Mouse (Mus musculus) MN1 (cell line): Measurements from ENCODE around the gene Fhdc1.
A peak's percentile ranks its signal among the peaks of the same experiment; 100 is the strongest.

Source experiments
- DNase-seq: peaks from one replicate; pipeline ENCODE4 v3.0.0-alpha.2; 2016; ENCODE audit warnings: low spot score

The Fhdc1 gene

GRCm38 (mm10) chr3:84474398-84474797, 5.8 kb downstream of the Fhdc1 start:
- DNase-seq, result no peak

GRCm38 (mm10) chr3:84472955-84473354, 7.3 kb downstream of the Fhdc1 start:
- no peak for DNase-seq

- DNase-seq, result no peak
Observed at GRCm38 (mm10) chr3:84472527-84472926, 7.7 kb downstream of the Fhdc1 start.

GRCm38 (mm10) chr3:84471146-84471545, 9.1 kb downstream of the Fhdc1 start:
- DNase-seq, result no peak

- no peak for DNase-seq
Observed at GRCm38 (mm10) chr3:84468111-84468453, 12.1 kb downstream of the Fhdc1 start.

- DNase-seq, result no peak
Observed at GRCm38 (mm10) chr3:84467419-84468110, 12.7 kb downstream of the Fhdc1 start.

- no peak for DNase-seq
Observed at GRCm38 (mm10) chr3:84465822-84466500, 14.3 kb downstream of the Fhdc1 start.

GRCm38 (mm10) chr3:84461687-84462086, 18.5 kb downstream of the Fhdc1 start:
- DNase-seq, result no peak

GRCm38 (mm10) chr3:84460952-84461351, 19.3 kb downstream of the Fhdc1 start:
- DNase-seq, result no peak

GRCm38 (mm10) chr3:84460499-84460898, 19.7 kb downstream of the Fhdc1 start:
- DNase-seq, result no peak

- DNase-seq, result no peak
Observed at GRCm38 (mm10) chr3:84455733-84456417, 24.4 kb downstream of the Fhdc1 start.

- DNase-seq, result peak; percentile 35
Observed at GRCm38 (mm10) chr3:84450651-84451050, 29.6 kb downstream of the Fhdc1 start.

GRCm38 (mm10) chr3:84449015-84449414, 31.2 kb downstream of the Fhdc1 start:
- DNase-seq, result no peak

- DNase-seq, result no peak
Observed at GRCm38 (mm10) chr3:84447803-84448202, 32.4 kb downstream of the Fhdc1 start.

- no peak for DNase-seq
Observed at GRCm38 (mm10) chr3:84445838-84446237, 34.4 kb downstream of the Fhdc1 start.

GRCm38 (mm10) chr3:84442890-84443289, 37.3 kb downstream of the Fhdc1 start:
- DNase-seq, result no peak

GRCm38 (mm10) chr3:84439431-84440210, 40.6 kb downstream of the Fhdc1 start:
- no peak for DNase-seq

GRCm38 (mm10) chr3:84438840-84439239, 41.4 kb downstream of the Fhdc1 start:
- DNase-seq, result no peak

- no peak for DNase-seq
Observed at GRCm38 (mm10) chr3:84438118-84438517, 42.1 kb downstream of the Fhdc1 start.

- no peak for DNase-seq
Observed at GRCm38 (mm10) chr3:84436947-84437346, 43.3 kb downstream of the Fhdc1 start.

GRCm38 (mm10) chr3:84435288-84436043, 44.8 kb downstream of the Fhdc1 start:
- peak; percentile 51 for DNase-seq
